Mouse (Mus musculus) right cerebral cortex, adult 2 months (tissue): ENCODE data around the gene Pdzk1.

Source experiments
- DNase-seq, 2 experiments: peaks; one replicate each; pipeline ENCODE4 v3.0.0; 2021 to 2022; ENCODE audit warnings: low spot score in 2 of 2

Pdzk1 gene

GRCm38 (mm10) chr3:96882061-96882849 is 53.2 kb downstream of the Pdzk1 start:
- DNase-seq, result no peak

- no peak for DNase-seq
Observed at GRCm38 (mm10) chr3:96883690-96884089, 54.6 kb downstream of the Pdzk1 start.

- no peak for DNase-seq
Observed at GRCm38 (mm10) chr3:96902336-96902999, 73.4 kb downstream of the Pdzk1 start.

- DNase-seq, result no peak
Observed at GRCm38 (mm10) chr3:96904393-96904792, 75.3 kb downstream of the Pdzk1 start, which contains the start of gene Gja5. Gja5 (plus strand) TSS chr3:96904693.

GRCm38 (mm10) chr3:96904851-96905541 is 75.9 kb downstream of the Pdzk1 start, which contains the start of gene Gpr89:
Gpr89 (minus strand) TSS chr3:96905346.
- DNase-seq, result peak; percentile 96 to 98

GRCm38 (mm10) chr3:96905592-96905991 is 76.5 kb downstream of the Pdzk1 start:
- no peak for DNase-seq
